Mouse (Mus musculus) adrenal gland, postnatal 4 days (tissue): ENCODE data around the gene Mybbp1a. TPM values are rescaled to one million over a fixed set of nuclear protein-coding genes. Genes with fewer than 3 reads are reported as not detected.
"Not testable (repeated sequence)": the region's sequence is repeated elsewhere in the genome, so short reads cannot be mapped to it uniquely, and the experiment has no call there.

Experiments
- DNase-seq, 2 experiments: peaks; one replicate each; pipeline ENCODE4 v3.0.0; 2021 to 2022; ENCODE audit warnings: low spot score in 2 of 2, mixed read lengths in 2 of 2
- total RNA-seq, 2 experiments: library from RNA; stranded (reverse); gene quantifications; 2 replicates each; pipeline ENCODE4 v1.2.3; 2021

Mybbp1a gene
- total RNA-seq, 2 experiments from 2014 or later, result 118 to 119 TPM

DNA sequence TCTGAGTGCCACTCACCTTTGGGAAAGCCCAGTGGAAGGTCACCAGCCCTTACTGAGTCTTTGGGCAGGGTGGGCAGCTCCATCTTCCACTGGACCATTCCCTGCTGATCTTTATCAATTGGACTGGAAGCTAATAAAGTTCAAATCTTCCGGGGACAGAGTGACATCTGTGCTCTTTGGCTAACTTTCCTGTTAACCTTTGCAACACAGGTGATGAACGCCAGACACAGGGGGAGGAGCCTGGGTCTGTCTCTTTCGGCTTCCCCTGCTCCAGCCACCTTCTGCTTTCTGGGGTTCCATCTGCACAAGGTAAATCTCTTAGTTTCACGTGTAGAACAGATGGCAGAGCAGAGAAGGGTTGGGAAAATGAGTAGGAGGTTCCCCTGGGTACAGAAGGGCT, 2.7 kb upstream of the Mybbp1a start:
- DNase-seq, result no peak

DNA sequence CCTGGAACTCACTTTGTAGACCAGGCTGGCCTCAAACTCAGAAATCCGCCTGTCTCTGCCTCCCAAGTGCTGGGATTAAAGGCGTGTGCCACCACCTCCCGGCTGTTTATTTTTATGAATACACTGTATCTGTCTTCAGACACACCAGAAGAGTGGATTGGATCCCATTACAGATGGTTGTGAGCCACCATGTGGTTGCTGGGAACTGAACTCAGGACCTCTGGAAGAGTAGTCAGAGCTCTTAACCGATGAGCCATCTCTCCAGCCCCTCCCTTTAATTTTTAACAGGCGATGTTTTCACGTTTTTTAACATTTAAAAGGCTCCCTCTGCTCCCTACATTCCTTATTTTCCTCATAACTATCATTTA, 574 bp upstream of the Mybbp1a start:
- DNase-seq, result not testable (repeated sequence)

DNA sequence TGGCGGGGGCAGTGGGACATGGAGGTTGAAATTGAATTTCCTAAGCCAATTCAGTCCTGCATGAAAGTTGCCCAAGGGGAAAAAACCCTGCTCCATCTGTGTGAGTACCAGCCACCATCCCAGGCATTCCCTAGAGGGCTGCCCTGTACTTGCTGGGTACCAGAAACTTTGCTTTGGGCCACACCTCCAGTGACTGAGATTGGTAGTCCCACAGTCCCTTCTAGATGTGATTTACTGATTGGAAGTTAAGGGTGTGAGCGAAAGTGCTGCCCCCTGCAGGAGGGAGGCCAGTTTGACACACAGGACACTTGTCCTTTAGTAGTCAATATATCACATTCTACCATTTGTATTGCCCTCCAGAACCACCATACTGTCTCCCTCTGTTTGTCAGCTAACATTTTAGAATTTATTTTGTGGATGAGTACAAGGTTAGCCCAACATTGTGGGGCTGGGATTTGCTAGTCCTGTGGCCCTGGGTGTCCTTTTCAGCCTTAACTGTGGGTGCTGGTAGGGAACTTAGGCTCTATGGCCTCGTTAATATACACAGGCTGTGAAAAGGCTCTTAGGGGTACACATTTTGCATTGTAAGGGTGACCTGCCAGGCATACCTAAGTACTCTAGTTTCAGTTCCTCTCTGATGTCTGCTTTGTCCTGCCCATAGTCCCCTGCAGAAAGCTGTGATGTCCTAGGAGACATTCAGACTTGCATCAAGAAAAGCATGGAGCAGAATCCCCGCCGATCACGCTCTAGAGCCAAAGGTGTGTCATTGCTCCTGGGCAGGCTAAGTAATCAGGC, 5.4 kb downstream of the Mybbp1a start:
- DNase-seq, result no peak

DNA sequence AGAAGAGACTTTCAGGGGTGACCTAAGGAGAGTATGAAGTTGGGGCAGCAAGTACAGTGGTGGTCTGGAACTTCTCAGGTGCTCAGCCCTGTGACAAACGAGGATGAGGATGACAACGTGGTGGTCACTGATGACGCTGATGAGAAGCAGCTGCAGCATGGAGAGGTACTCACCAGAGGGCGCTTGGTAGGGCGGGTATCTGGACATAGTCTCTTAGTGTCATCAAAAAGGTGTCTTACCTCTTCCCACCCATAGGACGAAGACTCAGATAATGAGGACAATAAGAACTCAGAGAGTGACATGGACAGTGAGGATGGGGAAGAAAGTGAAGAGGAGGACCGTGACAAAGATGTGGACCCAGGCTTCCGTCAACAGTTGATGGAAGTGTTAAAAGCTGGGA, 6.3 kb downstream of the Mybbp1a start:
- DNase-seq, result no peak

DNA sequence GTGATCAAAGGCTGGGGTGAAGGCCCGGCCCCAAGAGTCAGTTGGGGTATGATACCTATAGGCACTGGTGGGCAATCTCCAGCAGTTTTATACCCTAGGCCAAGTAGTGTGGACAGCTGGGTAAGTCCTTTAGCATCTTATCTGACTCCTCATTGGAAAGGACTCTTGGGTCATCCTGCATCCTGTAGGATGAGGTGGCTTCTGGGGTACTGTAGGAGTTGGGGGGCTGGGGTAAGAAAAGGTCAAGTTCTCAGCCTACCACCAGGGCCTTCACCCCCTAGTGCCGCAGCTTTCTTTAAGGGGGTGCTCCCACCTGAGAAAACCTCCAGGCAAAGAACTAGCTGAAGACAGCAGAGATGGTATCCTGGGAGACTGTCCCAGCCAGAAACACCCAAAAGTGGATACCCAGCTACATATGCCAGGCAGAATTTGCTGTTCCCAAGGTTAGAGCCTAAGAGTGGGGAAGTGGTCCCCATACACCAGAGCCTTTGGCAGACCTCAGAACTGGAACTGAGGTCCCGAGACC, 11.0 kb downstream of the Mybbp1a start:
- DNase-seq, result no peak

DNA sequence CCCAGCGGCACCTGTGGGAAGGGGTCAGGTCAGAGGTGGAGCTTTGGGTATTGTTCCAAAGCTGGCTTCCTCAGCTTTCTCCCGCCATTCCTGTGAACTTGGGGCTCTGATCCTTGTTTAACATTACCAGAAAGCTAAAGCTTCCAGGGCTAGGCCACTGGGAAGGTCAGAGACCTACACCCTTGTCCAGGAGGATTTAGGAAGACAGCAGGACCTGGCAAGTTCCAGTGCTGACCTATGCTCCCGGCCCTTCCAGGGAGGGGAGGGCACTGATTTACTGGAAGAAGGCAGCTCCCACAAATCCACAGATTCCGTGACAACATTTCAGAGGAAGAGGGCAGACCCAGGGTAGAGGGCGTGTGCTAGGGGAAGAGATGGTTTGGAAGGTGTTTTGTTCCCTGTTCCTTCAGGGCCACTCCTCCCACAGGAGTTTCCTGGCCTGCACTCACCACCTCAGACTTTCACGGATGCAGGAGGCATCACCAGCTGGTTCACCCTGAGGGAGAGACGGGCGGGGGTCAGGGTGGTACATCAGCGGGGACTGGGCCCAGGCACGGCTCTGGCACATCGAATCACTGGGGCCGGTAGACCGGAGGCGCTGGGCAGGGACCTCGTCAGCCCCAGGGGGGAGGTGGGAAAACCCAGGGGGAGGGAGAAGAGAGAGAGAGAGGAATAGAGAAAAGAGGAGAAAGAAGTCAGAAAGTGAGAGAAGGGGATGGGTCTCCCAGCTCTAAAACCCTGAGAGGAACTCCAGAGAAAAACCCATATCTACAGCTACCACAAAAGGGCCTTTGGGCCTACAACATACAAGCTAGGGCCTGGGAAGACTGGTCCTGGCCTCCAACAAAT, 12.2 kb downstream of the Mybbp1a start:
- DNase-seq, result no peak

DNA sequence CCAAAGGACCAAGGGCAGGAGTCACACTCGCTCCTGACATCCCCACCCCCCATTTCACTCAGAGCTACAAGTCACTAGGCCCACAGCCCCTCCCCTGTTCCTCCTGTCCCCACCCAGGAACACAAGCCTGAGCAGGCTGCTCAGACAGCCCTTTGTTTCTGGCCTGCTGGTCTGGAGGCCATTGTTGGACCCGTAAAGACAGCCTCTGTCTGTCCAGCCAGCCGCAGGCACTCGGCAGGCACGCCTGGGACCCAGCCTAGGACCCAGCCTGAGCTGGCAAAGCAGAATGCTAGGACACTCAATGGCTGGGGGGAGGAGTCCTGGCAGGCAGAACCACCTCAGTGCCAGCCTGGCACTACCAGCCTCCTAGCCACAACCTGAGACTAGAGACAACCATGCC, 14.5 kb downstream of the Mybbp1a start:
- DNase-seq, result no peak

DNA sequence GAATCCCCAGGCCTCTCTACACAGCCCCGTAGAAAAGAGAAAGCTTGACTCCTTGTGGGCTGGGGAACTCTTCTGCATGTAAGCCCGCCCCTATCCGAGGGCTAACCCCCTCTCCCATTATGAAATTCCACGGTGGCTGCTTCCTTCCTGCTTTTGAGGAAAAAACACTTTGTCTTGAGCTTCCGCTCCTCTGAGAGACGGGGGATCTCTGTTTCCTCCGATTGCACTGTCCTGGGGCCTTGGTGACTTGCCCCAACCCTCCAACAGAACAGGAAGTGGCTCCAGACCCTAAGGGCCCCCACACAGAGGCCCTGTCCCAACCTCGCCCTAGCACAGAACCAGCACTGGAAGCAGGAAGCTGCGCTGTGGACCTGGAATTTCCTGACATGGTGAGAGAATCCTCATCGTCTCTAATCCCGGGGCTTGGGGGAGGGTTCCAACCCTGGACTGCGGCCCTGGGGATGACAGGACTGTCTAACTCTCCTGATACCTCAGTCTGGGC, 16.9 kb downstream of the Mybbp1a start:
- no peak for DNase-seq

DNA sequence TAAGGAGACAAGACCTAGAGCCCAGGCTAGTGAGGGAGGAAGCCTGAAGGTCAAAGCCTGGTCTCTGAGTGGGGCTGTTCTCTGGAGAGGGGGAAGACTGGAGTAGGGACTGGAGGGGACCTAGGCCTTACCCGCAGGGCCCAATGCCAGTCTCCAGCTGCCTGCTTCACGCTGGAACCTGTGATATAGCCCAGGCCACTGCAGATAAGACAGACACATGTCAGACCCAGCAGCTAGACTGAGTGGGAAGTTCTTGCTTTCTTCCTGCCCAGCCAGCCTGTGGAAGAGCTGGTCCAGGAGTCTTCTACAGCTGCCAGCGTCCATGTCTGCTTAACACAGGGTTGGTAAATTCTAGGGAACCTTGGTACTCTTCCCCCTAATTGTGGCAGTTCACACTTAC, 17.3 kb downstream of the Mybbp1a start:
- no peak for DNase-seq

DNA sequence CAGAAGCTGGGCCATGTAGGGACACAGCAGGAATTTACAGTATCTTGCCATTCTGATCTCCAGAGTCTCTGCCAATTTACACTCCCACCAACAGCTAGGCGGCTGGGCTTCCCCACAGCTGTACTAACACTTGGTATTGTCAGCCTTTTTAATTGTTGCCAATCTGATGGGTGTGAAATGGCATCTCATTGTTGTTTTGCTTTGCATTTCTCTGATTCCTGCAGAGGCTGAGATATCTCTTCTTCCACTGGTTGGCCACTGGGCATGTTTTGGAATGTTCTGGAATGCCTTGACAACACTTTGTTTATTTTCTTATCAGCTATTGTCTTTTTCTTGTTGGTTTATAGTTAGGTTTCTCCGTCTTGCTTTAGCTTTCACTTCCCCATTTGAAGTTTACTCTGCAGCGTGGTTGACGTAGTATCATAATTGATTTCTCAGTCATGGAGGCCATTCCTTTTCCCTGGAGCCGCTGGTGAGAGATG, 20.4 kb downstream of the Mybbp1a start:
- DNase-seq, result no peak

DNA sequence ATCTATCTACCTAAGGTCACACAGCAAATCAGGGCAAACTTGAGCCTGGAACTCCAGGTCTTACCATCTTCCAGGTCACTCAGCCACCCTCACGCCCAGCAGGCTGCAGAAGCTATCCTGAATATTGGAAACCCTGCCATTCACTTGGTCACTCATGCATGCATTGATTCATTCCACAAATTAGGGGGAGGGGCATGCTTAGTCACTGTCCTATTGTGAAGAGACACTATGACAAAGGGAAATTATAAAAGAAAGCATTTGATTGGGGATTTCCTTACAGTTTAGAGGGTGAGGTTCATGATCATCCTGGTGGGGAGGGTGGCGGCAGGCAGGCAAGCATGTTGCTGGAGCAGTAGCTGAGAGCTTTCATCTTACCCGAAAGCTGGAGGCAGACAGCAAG, 23.7 kb downstream of the Mybbp1a start:
- no peak for DNase-seq

DNA sequence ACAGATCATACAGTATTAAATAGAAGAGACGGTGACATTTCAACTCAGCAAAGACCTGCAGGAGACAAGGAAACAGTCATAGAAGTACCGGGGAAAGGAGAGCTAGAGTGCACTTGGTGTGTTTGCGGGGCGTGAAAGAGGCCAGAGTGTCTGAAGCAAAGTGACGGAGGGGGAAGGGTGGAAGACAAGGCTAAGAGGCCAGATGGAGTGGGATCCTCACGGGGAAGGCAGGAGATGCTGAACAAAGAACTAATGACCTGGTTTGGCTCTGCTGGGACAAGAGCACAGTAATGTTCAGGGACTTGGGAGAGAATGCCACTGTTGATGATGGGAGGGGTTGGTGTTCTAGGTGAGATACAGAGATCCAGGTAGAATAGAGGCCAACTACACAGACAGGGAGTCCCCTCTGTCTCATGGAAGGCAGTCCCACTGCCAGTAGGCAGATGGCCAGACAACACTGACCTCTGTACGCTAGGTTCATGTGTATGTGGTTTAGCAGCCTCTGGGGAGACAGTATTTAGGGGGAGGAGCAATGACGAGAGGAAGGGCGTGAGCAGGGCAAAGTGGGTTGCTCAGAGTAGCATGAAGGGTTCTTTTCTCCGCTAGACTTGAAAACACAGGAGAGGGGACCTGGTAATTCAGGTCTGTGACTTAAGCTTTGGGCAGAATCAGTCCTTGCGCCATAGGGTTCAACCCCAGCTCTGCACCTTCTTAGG, 25.0 kb downstream of the Mybbp1a start:
- DNase-seq, result no peak

DNA sequence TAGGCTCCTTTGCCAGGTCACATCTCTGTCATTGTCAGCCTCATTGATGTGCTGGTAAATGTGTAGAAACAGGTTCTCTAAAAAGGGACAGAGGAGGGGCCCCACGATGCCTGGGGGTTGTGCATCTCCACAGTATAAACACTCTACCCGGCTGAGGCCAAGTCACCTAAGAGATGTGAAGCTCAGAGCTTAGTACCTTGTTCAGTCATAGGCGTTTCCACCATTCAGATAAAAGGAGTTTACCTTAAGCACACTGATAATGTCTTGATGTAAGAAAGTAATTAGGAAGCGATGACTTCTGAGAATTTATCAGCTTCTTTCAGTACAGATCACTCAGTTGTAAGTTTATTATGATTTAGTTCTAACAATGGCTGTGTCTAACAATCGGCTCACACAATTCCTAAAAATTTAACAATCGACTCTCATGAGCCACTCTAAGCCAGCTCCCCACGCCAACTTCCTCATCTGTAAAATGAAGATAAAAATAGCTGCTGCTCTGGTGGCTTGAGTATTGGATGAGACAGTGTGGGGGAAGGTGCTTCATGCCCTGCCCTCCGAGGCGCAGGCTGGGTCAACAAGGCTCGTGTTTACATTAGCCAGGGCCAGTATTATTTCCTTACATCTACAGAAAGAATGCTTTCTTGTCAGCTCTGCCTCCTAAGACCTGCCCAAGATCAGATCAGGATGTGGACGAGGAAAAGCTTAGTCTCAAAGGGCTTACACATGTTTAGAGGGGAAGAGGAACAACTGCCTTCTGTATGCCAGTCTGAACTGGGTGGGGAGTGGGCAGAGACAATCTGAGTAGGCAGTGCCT, 25.7 kb downstream of the Mybbp1a start:
- DNase-seq, result no peak

DNA sequence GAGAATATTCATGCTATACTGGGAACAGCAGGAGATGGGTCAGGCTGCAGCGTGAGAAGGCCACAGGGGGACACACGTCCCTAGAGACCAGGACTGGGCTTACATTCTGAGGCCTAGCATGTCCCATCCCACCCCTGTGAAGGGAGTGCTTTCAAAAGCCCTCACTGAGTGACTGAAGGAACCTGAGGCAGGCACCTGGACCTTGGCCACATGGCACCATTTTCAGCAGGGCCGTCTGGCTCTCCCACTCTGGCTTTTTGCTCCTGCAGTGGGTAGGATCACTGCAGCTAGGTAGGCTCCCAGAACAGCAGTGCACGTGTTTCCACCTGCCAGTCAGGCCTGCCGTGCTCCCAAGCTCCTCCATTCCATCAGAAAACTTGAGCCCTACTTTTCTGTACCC, 27.4 kb downstream of the Mybbp1a start:
- DNase-seq, result no peak

DNA sequence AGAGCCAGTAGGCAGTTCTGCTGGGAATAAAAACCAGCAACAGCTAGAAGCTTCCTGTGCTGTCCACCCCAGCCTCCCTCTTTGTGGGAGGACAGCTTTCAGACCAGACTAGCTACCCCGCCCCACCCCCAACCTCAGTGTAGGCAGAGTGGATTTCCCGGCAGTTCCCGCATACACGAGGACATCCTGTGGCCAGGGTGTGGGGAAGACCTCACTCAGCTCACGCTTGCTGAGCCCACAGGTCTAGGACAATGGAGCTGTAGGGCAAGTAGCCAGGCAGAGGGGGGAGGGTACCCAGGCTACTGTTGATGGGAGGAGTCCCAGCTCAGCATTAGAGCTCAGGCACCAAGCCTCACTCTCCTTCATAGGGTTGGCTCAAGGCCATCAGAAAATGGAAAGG, 28.1 kb downstream of the Mybbp1a start:
- no peak for DNase-seq

DNA sequence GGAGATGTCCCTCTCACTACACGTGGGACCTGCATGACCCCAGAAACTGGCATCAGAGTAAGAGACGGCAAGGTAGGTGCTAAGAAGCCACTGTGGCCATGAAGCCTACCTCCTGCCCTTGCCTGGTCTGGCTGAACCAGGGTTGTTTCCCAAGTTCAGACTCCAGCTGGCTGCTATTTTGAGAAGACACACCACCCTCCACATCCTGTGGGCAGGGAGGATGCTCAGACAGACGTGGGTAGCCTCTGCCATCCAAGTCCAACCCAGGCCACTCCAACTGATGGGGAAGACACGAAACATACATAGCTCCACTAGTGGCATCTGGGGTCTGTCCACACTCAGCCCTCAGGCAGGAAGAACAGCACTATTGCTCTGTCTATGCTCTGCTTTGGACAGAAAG, 28.8 kb downstream of the Mybbp1a start:
- no peak for DNase-seq

DNA sequence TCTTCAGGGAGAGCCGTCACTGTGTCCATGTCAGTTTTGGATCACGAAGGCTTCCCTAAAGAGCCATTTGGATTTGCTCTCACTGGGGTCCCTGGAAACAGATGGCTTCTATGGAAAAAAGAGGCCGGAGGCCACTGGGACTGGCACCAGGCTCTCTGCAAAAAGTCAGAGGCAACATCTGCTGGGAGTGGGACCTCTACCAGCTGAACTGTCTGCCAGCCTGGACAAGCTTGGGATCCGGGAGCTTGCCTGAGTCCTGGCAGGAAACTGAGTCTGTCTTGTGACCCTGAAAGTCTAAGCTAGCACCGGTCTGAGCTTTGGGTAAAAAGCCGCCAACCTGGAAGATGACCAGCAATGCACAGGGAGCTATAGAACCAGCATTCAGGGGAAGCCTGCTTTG, 30.2 kb downstream of the Mybbp1a start:
- DNase-seq, result no peak

DNA sequence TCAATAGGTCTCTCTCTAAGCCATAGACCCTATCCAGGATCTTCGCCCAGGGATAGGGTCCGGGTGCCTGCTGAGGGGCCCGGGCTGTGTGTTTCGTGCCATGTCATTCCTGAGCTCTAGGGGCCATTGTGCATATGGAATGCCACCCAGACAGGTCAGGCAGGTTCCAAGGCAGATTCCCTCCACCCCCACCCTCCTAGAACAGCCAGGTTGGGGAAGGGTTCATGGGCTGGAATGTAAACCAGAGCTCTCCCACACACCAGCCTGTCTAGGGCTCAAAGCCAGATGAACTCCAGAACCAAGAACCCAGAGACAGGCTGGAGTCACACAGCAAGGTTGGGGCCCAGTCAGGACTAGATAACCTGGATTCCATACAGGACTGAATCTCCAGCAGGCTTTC, 32.4 kb downstream of the Mybbp1a start:
- no peak for DNase-seq

DNA sequence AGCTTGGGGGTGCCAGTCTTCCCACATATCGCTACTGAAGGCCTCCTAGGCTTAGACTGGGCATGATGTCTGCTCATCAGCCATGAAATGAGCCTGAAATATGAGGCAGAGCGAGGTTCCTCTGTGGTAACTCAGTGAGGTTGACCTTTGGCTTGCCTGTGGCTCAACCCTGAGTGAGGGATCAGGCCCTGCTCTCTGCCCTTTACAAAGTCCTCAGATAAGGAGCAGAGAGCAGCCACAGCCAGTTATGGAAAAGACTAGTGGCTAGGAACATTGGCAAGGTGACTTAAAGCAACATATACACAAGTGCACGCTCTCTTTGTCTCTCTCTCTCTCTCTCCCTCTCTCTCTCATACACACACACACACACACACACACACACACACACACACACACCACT, 33.8 kb downstream of the Mybbp1a start:
- no peak for DNase-seq

DNA sequence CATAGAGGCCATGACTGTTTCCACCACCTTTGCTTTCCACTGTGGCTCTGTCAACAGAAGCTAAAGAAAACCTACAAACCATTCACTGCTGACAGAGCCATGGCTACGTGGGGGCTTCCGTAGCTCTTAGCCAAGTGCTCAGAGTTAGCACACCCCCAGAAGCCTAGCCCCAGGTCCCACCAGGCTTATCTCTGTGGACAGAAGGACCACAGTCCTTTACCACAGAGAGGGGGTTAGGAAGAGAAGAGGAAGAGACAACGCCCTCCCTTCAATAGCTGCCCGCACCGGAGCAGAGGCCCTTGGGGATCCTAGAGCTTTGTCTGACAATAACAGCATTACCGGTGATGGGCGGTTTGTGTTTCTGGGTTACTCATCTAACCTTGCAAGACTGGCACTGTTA, 34.3 kb downstream of the Mybbp1a start:
- DNase-seq, result no peak
